Mouse (Mus musculus) lung, postnatal 36 days (tissue): ENCODE data around the gene Psg18.
"Not testable (repeated sequence)": the region's sequence is repeated elsewhere in the genome, so short reads cannot be mapped to it uniquely, and the experiment has no call there.

Source experiments
- DNase-seq: peaks from one replicate; pipeline ENCODE4 v3.0.0; 2022; ENCODE audit warnings: mixed read lengths

The Psg18 gene

DNA sequence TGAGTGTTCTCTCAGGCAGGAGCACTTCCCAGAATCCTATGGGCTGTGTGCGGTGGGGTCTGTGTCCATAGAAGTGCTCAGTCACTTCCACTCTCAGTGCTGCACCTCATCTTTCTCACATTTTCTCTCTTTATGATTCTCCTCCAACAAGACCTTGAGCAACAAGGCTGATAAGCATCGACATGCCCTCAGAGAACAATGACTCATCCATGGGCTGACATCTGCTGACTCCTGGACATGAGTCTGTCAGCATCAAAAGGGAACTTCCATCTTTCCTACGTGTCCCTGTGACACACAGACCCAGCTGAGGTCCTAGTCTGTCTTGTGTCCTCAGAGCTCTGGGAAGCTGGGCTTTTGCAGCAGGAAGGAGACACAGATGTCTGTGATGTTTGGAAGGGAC lies at the start of gene Psg18:
TSS of gene Psg18 (minus strand) at position 101 of the 400 bp plus-strand sequence.
- not testable (repeated sequence) for DNase-seq

GRCm38 (mm10) chr7:18403407-18403806 lies 48.6 kb upstream of the Psg18 start:
- DNase-seq = no peak

DNA sequence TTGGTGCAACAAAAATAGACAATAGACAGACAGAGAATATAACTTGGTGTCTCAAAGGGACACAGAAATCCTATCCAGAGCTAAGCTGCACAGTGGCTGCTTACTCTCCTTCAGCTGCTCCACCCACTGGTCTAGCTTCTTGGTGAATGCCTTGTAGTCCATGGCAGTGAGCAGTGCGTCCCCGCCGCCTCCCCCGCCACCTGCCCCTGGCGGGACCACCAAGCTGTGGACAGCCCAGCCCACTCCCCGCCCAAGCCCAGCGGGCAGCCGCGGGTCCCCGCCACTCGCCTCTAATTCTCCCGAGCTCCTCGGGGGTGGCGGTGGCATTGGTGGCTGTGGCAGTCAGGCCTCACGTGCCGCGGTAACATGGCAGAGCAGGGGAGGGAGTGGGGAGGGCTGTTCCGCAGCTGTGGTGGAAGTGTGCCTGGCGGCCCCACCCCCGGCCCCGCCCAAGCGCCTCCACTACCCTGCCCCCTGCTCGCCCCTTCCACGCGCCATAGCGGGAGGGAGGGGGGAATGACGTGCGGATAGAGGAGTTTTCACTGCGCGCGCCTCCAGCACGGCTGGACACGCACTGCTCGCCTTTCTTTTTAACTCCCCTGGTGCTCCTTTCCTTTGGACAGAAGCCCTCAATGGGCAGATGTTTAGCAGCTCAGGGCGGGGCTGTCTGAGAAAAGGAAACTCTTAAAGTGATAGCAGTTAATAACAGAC lies 47.9 kb upstream of the Psg18 start:
- no peak for DNase-seq

DNA sequence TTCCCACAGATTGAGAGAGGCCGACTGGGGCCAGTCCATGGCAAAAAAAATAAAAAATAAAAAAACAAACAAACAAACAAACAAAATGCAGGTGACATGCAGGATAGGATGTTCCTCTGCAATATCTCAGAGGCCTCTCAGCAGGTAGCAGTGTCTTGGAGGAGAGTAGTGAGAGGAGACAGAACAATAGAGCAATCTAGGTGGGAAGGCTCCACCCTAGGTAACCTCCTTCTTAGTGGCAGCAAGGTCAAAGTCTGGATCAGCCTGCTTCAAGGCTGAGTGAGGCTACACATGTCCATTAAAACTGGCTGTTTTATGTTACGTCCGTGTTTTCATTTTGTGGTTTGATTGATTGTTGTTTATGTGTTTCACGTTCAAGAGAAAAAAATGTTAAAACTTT lies 36.7 kb upstream of the Psg18 start:
- not testable (repeated sequence) for DNase-seq

GRCm38 (mm10) chr7:18378295-18378694 lies 23.5 kb upstream of the Psg18 start:
- no peak for DNase-seq

- not testable (repeated sequence) for DNase-seq
Observed at GRCm38 (mm10) chr7:18335411-18335810, 19.4 kb downstream of the Psg18 start.
